Mouse (Mus musculus): Measurements from ENCODE around the gene Tcf12. TPM values are rescaled to one million over a fixed set of nuclear protein-coding genes. Genes with fewer than 3 reads are reported as not detected.
A peak's percentile ranks its signal among the peaks of the same experiment; 100 is the strongest.

The Tcf12 gene
- polyA plus RNA-seq, 1 experiment from 2014 or later: 49.9 TPM

- no peak overlapping the region for H3K4me3 ChIP-seq (ENCODE audit: inconsistent target)
- no peaks in the 10 kb centered on the region for H3K79me2 ChIP-seq (ENCODE audit: inconsistent target)
- H3K36me3 ChIP-seq (ENCODE audit: inconsistent target): no peaks in the 10 kb centered on the region
- 97% methylated on average over 3 of the region's 3 CpGs for WGBS (ENCODE audit: missing documents)
- H3K27ac ChIP-seq: no peak overlapping the region
These were observed 176.8 kb downstream of the Tcf12 start for GRCm38 (mm10) chr9:71934833-71935232.

GRCm38 (mm10) chr9:71931965-71932364 lies 179.7 kb downstream of the Tcf12 start:
- H3K79me2 ChIP-seq (ENCODE audit: inconsistent target): no peaks in the 10 kb centered on the region
- no peaks in the 10 kb centered on the region for H3K36me3 ChIP-seq (ENCODE audit: inconsistent target)
- H3K27ac ChIP-seq: no peak overlapping the region
- no peak overlapping the region for H3K4me3 ChIP-seq (ENCODE audit: inconsistent target)

- Histone ChIP-seq H3K27ac (no peak overlapping the region), H3K36me3 (ENCODE audit: inconsistent target) (no peaks in the 10 kb centered on the region), H3K4me3 (ENCODE audit: inconsistent target) (no peak overlapping the region), H3K79me2 (ENCODE audit: inconsistent target) (no peaks in the 10 kb centered on the region)
- 95% methylated on average over 8 of the region's 8 CpGs for WGBS (ENCODE audit: missing documents)
These were observed 180.3 kb downstream of the Tcf12 start for GRCm38 (mm10) chr9:71931358-71931715.

- Histone ChIP-seq H3K36me3 (ENCODE audit: inconsistent target) (no peaks in the 10 kb centered on the region), H3K4me3 (ENCODE audit: inconsistent target) (no peak overlapping the region), H3K79me2 (ENCODE audit: inconsistent target) (no peaks in the 10 kb centered on the region), H3K27ac (no peak overlapping the region)
- WGBS (ENCODE audit: missing documents): 94% methylated on average over 3 of the region's 3 CpGs
These were observed 181.0 kb downstream of the Tcf12 start for GRCm38 (mm10) chr9:71930431-71931357.

GRCm38 (mm10) chr9:71916662-71916953 lies 195.1 kb downstream of the Tcf12 start:
- H3K36me3 ChIP-seq (ENCODE audit: inconsistent target): no peaks in the 10 kb centered on the region
- no peak overlapping the region for H3K27ac ChIP-seq
- H3K4me3 ChIP-seq (ENCODE audit: inconsistent target): no peak overlapping the region
- H3K79me2 ChIP-seq (ENCODE audit: inconsistent target): no peaks in the 10 kb centered on the region

GRCm38 (mm10) chr9:71915871-71916661 lies 195.6 kb downstream of the Tcf12 start:
- Histone ChIP-seq H3K4me3 (ENCODE audit: inconsistent target) (no peak overlapping the region), H3K27ac (no peak overlapping the region), H3K79me2 (ENCODE audit: inconsistent target) (no peaks in the 10 kb centered on the region), H3K36me3 (ENCODE audit: inconsistent target) (no peaks in the 10 kb centered on the region)
- WGBS (ENCODE audit: missing documents): 93% methylated on average over 6 of the region's 6 CpGs

GRCm38 (mm10) chr9:71906522-71906921 lies 205.1 kb downstream of the Tcf12 start:
- Histone ChIP-seq H3K79me2 (ENCODE audit: inconsistent target) (no peaks in the 10 kb centered on the region), H3K27ac (no peak overlapping the region), H3K36me3 (ENCODE audit: inconsistent target) (no peaks in the 10 kb centered on the region), H3K4me3 (ENCODE audit: inconsistent target) (no peak overlapping the region)
- 91% methylated on average over 2 of the region's 2 CpGs for WGBS (ENCODE audit: missing documents)

- WGBS (ENCODE audit: missing documents): 77% methylated on average over 5 of the region's 5 CpGs
- H3K27ac ChIP-seq: peak overlapping the region; percentile 93
- H3K79me2 ChIP-seq (ENCODE audit: inconsistent target): peaks cover 20% of the 10 kb centered on the region
- H3K36me3 ChIP-seq (ENCODE audit: inconsistent target): no peaks in the 10 kb centered on the region
- no peak overlapping the region for H3K4me3 ChIP-seq (ENCODE audit: inconsistent target)
These were observed 212.8 kb downstream of the Tcf12 start for GRCm38 (mm10) chr9:71898852-71899251.

- H3K79me2 ChIP-seq (ENCODE audit: inconsistent target): peaks cover 34% of the 10 kb centered on the region
- peak overlapping the region; percentile 93 for H3K27ac ChIP-seq
- H3K36me3 ChIP-seq (ENCODE audit: inconsistent target): no peaks in the 10 kb centered on the region
- no peak overlapping the region for H3K4me3 ChIP-seq (ENCODE audit: inconsistent target)
- 78% methylated on average over 1 of the region's 1 CpGs for WGBS (ENCODE audit: missing documents)
These were observed 214.3 kb downstream of the Tcf12 start for GRCm38 (mm10) chr9:71897399-71897798.

- 0% methylated on average over 1 of the region's 2 CpGs for WGBS (ENCODE audit: missing documents)
- Histone ChIP-seq H3K79me2 (ENCODE audit: inconsistent target) (peaks cover 47% of the 10 kb centered on the region), H3K36me3 (ENCODE audit: inconsistent target) (no peaks in the 10 kb centered on the region), H3K27ac (peak overlapping the region; percentile 93), H3K4me3 (ENCODE audit: inconsistent target) (peak overlapping the region; percentile 35)
These were observed 215.5 kb downstream of the Tcf12 start for GRCm38 (mm10) chr9:71895931-71896724.

GRCm38 (mm10) chr9:71895291-71895690 lies 216.4 kb downstream of the Tcf12 start:
- Histone ChIP-seq H3K36me3 (ENCODE audit: inconsistent target) (no peaks in the 10 kb centered on the region), H3K4me3 (ENCODE audit: inconsistent target) (peak overlapping the region; percentile 35), H3K27ac (peak overlapping the region; percentile 93), H3K79me2 (ENCODE audit: inconsistent target) (peaks cover 55% of the 10 kb centered on the region)
- WGBS (ENCODE audit: missing documents): 91% methylated on average over 7 of the region's 7 CpGs

GRCm38 (mm10) chr9:71894943-71895286 lies 216.8 kb downstream of the Tcf12 start:
- WGBS (ENCODE audit: missing documents): 97% methylated on average over 5 of the region's 7 CpGs
- H3K27ac ChIP-seq: no peak overlapping the region
- H3K79me2 ChIP-seq (ENCODE audit: inconsistent target): peaks cover 59% of the 10 kb centered on the region
- H3K36me3 ChIP-seq (ENCODE audit: inconsistent target): no peaks in the 10 kb centered on the region
- peak overlapping the region; percentile 35 for H3K4me3 ChIP-seq (ENCODE audit: inconsistent target)

- Histone ChIP-seq H3K79me2 (ENCODE audit: inconsistent target) (peaks cover 64% of the 10 kb centered on the region), H3K27ac (no peak overlapping the region), H3K4me3 (ENCODE audit: inconsistent target) (peak overlapping the region; percentile 35), H3K36me3 (ENCODE audit: inconsistent target) (no peaks in the 10 kb centered on the region)
- WGBS (ENCODE audit: missing documents): 97% methylated on average over 9 of the region's 11 CpGs
These were observed 217.3 kb downstream of the Tcf12 start for GRCm38 (mm10) chr9:71894246-71894942.

GRCm38 (mm10) chr9:71888450-71888849 lies 223.2 kb downstream of the Tcf12 start:
- Histone ChIP-seq H3K4me3 (ENCODE audit: inconsistent target) (no peak overlapping the region), H3K27ac (no peak overlapping the region), H3K79me2 (ENCODE audit: inconsistent target) (peaks cover 69% of the 10 kb centered on the region), H3K36me3 (ENCODE audit: inconsistent target) (no peaks in the 10 kb centered on the region)
- WGBS (ENCODE audit: missing documents): 87% methylated on average over 5 of the region's 5 CpGs
